Mouse (Mus musculus) heart, embryonic 15.5 days (tissue): Measurements from ENCODE around the gene Suox. TPM values are rescaled to one million over a fixed set of nuclear protein-coding genes. Genes with fewer than 3 reads are reported as not detected.
"Not testable (repeated sequence)": the region's sequence is repeated elsewhere in the genome, so short reads cannot be mapped to it uniquely, and the experiment has no call there.

Source experiments
- ATAC-seq: fragments of 200-750 bp; cut with Nextera tagmentation; replicated peaks from 2 replicates; pipeline ENCODE4 v1.8.0; 2017; ENCODE audit warnings: low read depth, moderate TSS enrichment; ENCODE audit not compliant: insufficient number of reproducible peaks, insufficient read depth, low FRiP score
- H3K27ac ChIP-seq: fragments of 300-500 bp; sonication (generic); 2 replicates; pipeline ENCODE4 v1.5.1; 2015; ENCODE audit warnings: mild to moderate bottlenecking, inconsistent platforms
- H3K27me3 ChIP-seq: fragments of 300-500 bp; sonication (generic); 2 replicates; pipeline ENCODE4 v1.6.1; 2015; ENCODE audit warnings: inconsistent platforms
- H3K36me3 ChIP-seq: fragments of 300-500 bp; sonication (generic); 2 replicates; pipeline ENCODE4 v1.6.1; 2015; ENCODE audit warnings: mild to moderate bottlenecking, inconsistent platforms
- H3K4me1 ChIP-seq: fragments of 300-500 bp; sonication (generic); replicated peaks from 2 replicates; pipeline ENCODE4 v1.6.1; 2015; ENCODE audit warnings: inconsistent platforms
- H3K4me2 ChIP-seq: fragments of 300-500 bp; sonication (generic); 2 replicates; pipeline ENCODE4 v1.6.1; 2015; ENCODE audit warnings: inconsistent platforms, mild to moderate bottlenecking, moderate library complexity
- H3K4me3 ChIP-seq: fragments of 300-500 bp; sonication (generic); 2 replicates; pipeline ENCODE4 v1.5.1; 2015; ENCODE audit warnings: mild to moderate bottlenecking, inconsistent platforms
- H3K9ac ChIP-seq: fragments of 300-500 bp; sonication (generic); 2 replicates; pipeline ENCODE4 v1.6.1; 2015; ENCODE audit warnings: mild to moderate bottlenecking, inconsistent platforms
- H3K9me3 ChIP-seq: fragments of 300-500 bp; sonication (generic); replicated peaks from 2 replicates; pipeline ENCODE4 v1.6.1; 2016; ENCODE audit warnings: inconsistent platforms
- WGBS: fragments of 180-500 bp; shearing (Covaris S2); methylation state at CpG from one replicate; pipeline ENCODE4 v1.1.7; 2015; ENCODE audit warnings: mixed read lengths; 5-methylcytosine and 5-hydroxymethylcytosine counted together
- polyA plus RNA-seq: library from polyadenylated mRNA; unstranded; fragments of >200 nt; fragmentation: Nextera tagmentation; extraction: Ambion mirVana; gene quantifications from 2 replicates; pipeline ENCODE4 v1.2.1, GENCODE M21; 2015

The Suox gene
- polyA plus RNA-seq, 1 experiment from 2014 or later, result 11.1 TPM

GRCm38 (mm10) chr10:128623106-128623613 lies 50.7 kb downstream of the Suox start:
- H3K4me2 ChIP-seq, H3K9ac ChIP-seq, H3K4me3 ChIP-seq, H3K9me3 ChIP-seq, ATAC-seq, H3K4me1 ChIP-seq, H3K27ac ChIP-seq, H3K27me3 ChIP-seq: not testable (repeated sequence)
- WGBS, result 81% methylated on average over 4 of the region's 4 CpGs
- H3K36me3 ChIP-seq, result peaks cover 23% of the 10 kb centered on the region

GRCm38 (mm10) chr10:128622702-128623101 lies 51.2 kb downstream of the Suox start:
- Histone ChIP-seq H3K4me1 (peaks cover 6% of the 10 kb centered on the region), H3K36me3 (peaks cover 23% of the 10 kb centered on the region), H3K4me3 (no peak overlapping the region), H3K27ac (no peak overlapping the region), H3K9me3 (no peaks in the 10 kb centered on the region), H3K4me2 (no peak overlapping the region), H3K27me3 (no peaks in the 10 kb centered on the region), H3K9ac (no peak overlapping the region)
- WGBS, result 77% methylated on average over 4 of the region's 4 CpGs
- no peak for ATAC-seq

GRCm38 (mm10) chr10:128621986-128622520 lies 51.8 kb downstream of the Suox start:
- no peak overlapping the region for H3K27ac ChIP-seq
- H3K4me2 ChIP-seq, result no peak overlapping the region
- peaks cover 6% of the 10 kb centered on the region for H3K4me1 ChIP-seq
- 78% methylated on average over 3 of the region's 3 CpGs for WGBS
- no peaks in the 10 kb centered on the region for H3K9me3 ChIP-seq
- H3K9ac ChIP-seq, result no peak overlapping the region
- peaks cover 23% of the 10 kb centered on the region for H3K36me3 ChIP-seq
- H3K27me3 ChIP-seq, result no peaks in the 10 kb centered on the region
- H3K4me3 ChIP-seq, result no peak overlapping the region
- ATAC-seq, result no peak

GRCm38 (mm10) chr10:128620241-128620640 lies 53.6 kb downstream of the Suox start:
- H3K4me3 ChIP-seq, result no peak overlapping the region
- H3K9ac ChIP-seq, result no peak overlapping the region
- ATAC-seq, result no peak
- H3K9me3 ChIP-seq, result no peaks in the 10 kb centered on the region
- peaks cover 3% of the 10 kb centered on the region for H3K4me1 ChIP-seq
- no peaks in the 10 kb centered on the region for H3K27me3 ChIP-seq
- peaks cover 21% of the 10 kb centered on the region for H3K36me3 ChIP-seq
- no peak overlapping the region for H3K4me2 ChIP-seq
- no peak overlapping the region for H3K27ac ChIP-seq

Other genes starting within 250 kb of the Suox start
- gene Smarcc2, start 214.8 kb downstream of the Suox start, polyA plus RNA-seq, result 59.2 and 60.3 TPM in 2 replicates
- 1,051 and 1,154 TPM in 2 replicates for gene Myl6, start 179.9 kb downstream of the Suox start, polyA plus RNA-seq
- 4.3 and 4.6 TPM in 2 replicates for gene Myl6b, start 175.4 kb downstream of the Suox start, polyA plus RNA-seq
- gene Esyt1, start 148.2 kb downstream of the Suox start, polyA plus RNA-seq, result 19.4 and 29.0 TPM in 2 replicates
- 10.2 and 11.0 TPM in 2 replicates for gene Zc3h10, start 126.3 kb downstream of the Suox start, polyA plus RNA-seq
- gene Rpl41, start 124.8 kb downstream of the Suox start, polyA plus RNA-seq, result 2,261 and 2,363 TPM in 2 replicates
- 101 and 132 TPM in 2 replicates for gene Pa2g4, start 108.1 kb downstream of the Suox start, polyA plus RNA-seq
- 3.4 and 5.0 TPM in 2 replicates for gene Erbb3, start 84.4 kb downstream of the Suox start, polyA plus RNA-seq
- 359 and 409 TPM in 2 replicates for gene Rps26, start 47.3 kb downstream of the Suox start, polyA plus RNA-seq
- 1.3 and 1.4 TPM in 2 replicates for gene Ikzf4, start 28.1 kb downstream of the Suox start, polyA plus RNA-seq
- gene Rab5b, start 22.2 kb upstream of the Suox start, polyA plus RNA-seq, result 61.0 and 67.8 TPM in 2 replicates
- gene Pmel, start 30.1 kb upstream of the Suox start, polyA plus RNA-seq, result 2.5 and 2.7 TPM in 2 replicates
- gene Cdk2, start 31.0 kb upstream of the Suox start, polyA plus RNA-seq, result 85.9 and 90.4 TPM in 2 replicates
- 5.4 and 10.1 TPM in 2 replicates for gene Dgka, start 70.8 kb upstream of the Suox start, polyA plus RNA-seq
- gene Pym1, start 73.8 kb upstream of the Suox start, polyA plus RNA-seq, result 15.4 and 23.2 TPM in 2 replicates
- 1.6 and 2.5 TPM in 2 replicates for gene Mmp19, start 116.8 kb upstream of the Suox start, polyA plus RNA-seq
- 35.2 and 42.5 TPM in 2 replicates for gene Dnajc14, start 130.0 kb upstream of the Suox start, polyA plus RNA-seq
- gene Tmem198b, start 130.3 kb upstream of the Suox start, polyA plus RNA-seq, result 14.9 and 18.8 TPM in 2 replicates
- 145 and 168 TPM in 2 replicates for gene Sarnp, start 143.3 kb upstream of the Suox start, polyA plus RNA-seq
- 34.3 and 42.6 TPM in 2 replicates for gene Ormdl2, start 147.6 kb upstream of the Suox start, polyA plus RNA-seq
- gene Gdf11, start 217.6 kb upstream of the Suox start, polyA plus RNA-seq, result 2.8 and 2.9 TPM in 2 replicates
- gene Cd63, start 226.9 kb upstream of the Suox start, polyA plus RNA-seq, result 420 and 427 TPM in 2 replicates
- 10.5 and 11.8 TPM in 2 replicates for gene Rdh5, start 248.8 kb upstream of the Suox start, polyA plus RNA-seq
- 208 and 212 TPM in 2 replicates for gene Bloc1s1, start 250.0 kb upstream of the Suox start, polyA plus RNA-seq